Mouse (Mus musculus) heart, adult 2 months (tissue): ENCODE results near the gene Zkscan6. TPM values are rescaled to one million over a fixed set of nuclear protein-coding genes. Genes with fewer than 3 reads are reported as not detected.
A peak's percentile ranks its signal among the peaks of the same experiment; 100 is the strongest.

ENCODE experiments used
- DNase-seq, 2 experiments: peaks; one replicate each; pipeline ENCODE4 v3.0.0; 2021
- H3K27ac ChIP-seq: fragments of 200-600 bp; 2 replicates; pipeline ENCODE4 v1.8.1; 2022
- H3K27me3 ChIP-seq: fragments of 200-500 bp; 2 replicates; pipeline ENCODE4 v1.6.1; 2012; ENCODE audit warnings: mild to moderate bottlenecking, low read length, inconsistent platforms, mixed read lengths; ENCODE audit not compliant: control insufficient read depth, insufficient read depth
- H3K36me3 ChIP-seq: fragments of 200-500 bp; 2 replicates; pipeline ENCODE4 v1.6.1; 2012; ENCODE audit warnings: low read length, inconsistent platforms; ENCODE audit not compliant: control insufficient read depth, insufficient read depth
- H3K4me1 ChIP-seq: fragments of 200-500 bp; 2 replicates; pipeline ENCODE4 v1.6.1; 2011; ENCODE audit warnings: low read length; ENCODE audit not compliant: control insufficient read depth, insufficient read depth
- H3K4me3 ChIP-seq: fragments of 200-600 bp; 2 replicates; pipeline ENCODE4 v1.8.1; 2022
- H3K79me2 ChIP-seq: fragments of 200-500 bp; replicated peaks from 2 replicates; pipeline ENCODE4 v1.6.1; 2012; ENCODE audit warnings: mild to moderate bottlenecking, inconsistent platforms, low read length, moderate library complexity, mixed read lengths; ENCODE audit not compliant: control insufficient read depth, insufficient read depth
- H3K9ac ChIP-seq: fragments of 200-500 bp; 2 replicates; pipeline ENCODE4 v1.6.1; 2012; ENCODE audit warnings: low read depth, mild to moderate bottlenecking, control low read depth, inconsistent platforms, low read length, mixed read lengths
- CTCF ChIP-seq: fragments of 200-600 bp; IDR thresholded peaks from 2 replicates; pipeline ENCODE4 v1.8.1; 2022; ENCODE audit warnings: antibody characterized with exemption, mild to moderate bottlenecking, moderate library complexity
- EP300 ChIP-seq: fragments of 200-500 bp; IDR thresholded peaks from 2 replicates; pipeline ENCODE4 v1.6.1; 2011; ENCODE audit warnings: low read depth, low read length, control low read depth; ENCODE audit not compliant: insufficient read depth
- POLR2A ChIP-seq: fragments of 200-500 bp; IDR thresholded peaks from 2 replicates; pipeline ENCODE4 v1.6.1; 2011; ENCODE audit warnings: mild to moderate bottlenecking, low read depth, low read length, control low read depth; ENCODE audit not compliant: insufficient read depth
- WGBS: fragments of 180-500 bp; shearing (Covaris S2); methylation state at CpG from one replicate; pipeline ENCODE4 v1.1.7; 2018; 5-methylcytosine and 5-hydroxymethylcytosine counted together
- intact Hi-C: fragments of 180-260 bp; cut with DNase I; formaldehyde crosslinking; loops from one replicate; pipeline ENCODE4 v1.15.1; 2025
- polyA plus RNA-seq: library from polyadenylated mRNA; depleted of rRNA; stranded (reverse); fragments of >200 nt; gene quantifications from 2 replicates; pipeline ENCODE4 v1.2.3, GENCODE M21; 2012
- total RNA-seq, 2 experiments: library from RNA; stranded (reverse); gene quantifications; 2 replicates each; pipeline ENCODE4 v1.2.3; 2021

Gene Zkscan6
- total and polyA plus RNA-seq, 3 experiments, result 2.1 to 4.4 (median 4.2) TPM

GRCm38 (mm10) chr11:65816237-65816636, 9.3 kb downstream of the Zkscan6 start:
- 69% methylated on average over 6 of the region's 6 CpGs for WGBS

GRCm38 (mm10) chr11:65818193-65818592, 11.2 kb downstream of the Zkscan6 start:
- Histone ChIP-seq H3K36me3 (no peaks in the 10 kb centered on the region; the same call in 1 of the 2 replicates), H3K4me1 (no peaks in the 10 kb centered on the region), H3K4me3 (no peak overlapping the region), H3K27me3 (no peaks in the 10 kb centered on the region), H3K79me2 (no peaks in the 10 kb centered on the region), H3K27ac (no peak overlapping the region), H3K9ac (no peak overlapping the region)
- TF ChIP-seq CTCF (no peak), POLR2A (no peak), EP300 (no peak)
- WGBS, result 51% methylated on average over 1 of the region's 1 CpGs
- intact Hi-C loops, result no loop called here
- DNase-seq, result no peak

More at GRCm38 (mm10) chr11:65816237-65816636, 9.3 kb downstream of the Zkscan6 start:
- H3K4me3 ChIP-seq, result no peak overlapping the region
- DNase-seq, result no peak
- TF ChIP-seq CTCF (no peak), POLR2A (no peak)
- no peak overlapping the region for H3K9ac ChIP-seq
- no peak overlapping the region for H3K27ac ChIP-seq
- no peaks in the 10 kb centered on the region for H3K79me2 ChIP-seq
- no peaks in the 10 kb centered on the region for H3K27me3 ChIP-seq
- intact Hi-C loops, result no loop called here
- no peaks in the 10 kb centered on the region for H3K4me1 ChIP-seq
- no peaks in the 10 kb centered on the region; the same call in 1 of the 2 replicates for H3K36me3 ChIP-seq

GRCm38 (mm10) chr11:65820280-65820679, 13.3 kb downstream of the Zkscan6 start:
- TF ChIP-seq EP300 (no peak), CTCF (peak; percentile 31; the same call in 1 of the 2 replicates)
- no peaks in the 10 kb centered on the region; the same call in 1 of the 2 replicates for H3K36me3 ChIP-seq
- WGBS, result 83% methylated on average over 5 of the region's 5 CpGs

GRCm38 (mm10) chr11:65820877-65821276, 13.9 kb downstream of the Zkscan6 start:
- peak; percentile 44 to 65 for DNase-seq
- H3K27ac ChIP-seq, result no peak overlapping the region
- 20% methylated on average over 7 of the region's 7 CpGs for WGBS
- H3K27me3 ChIP-seq, result no peaks in the 10 kb centered on the region
- no peaks in the 10 kb centered on the region for H3K4me1 ChIP-seq
- H3K9ac ChIP-seq, result no peak overlapping the region
- no peaks in the 10 kb centered on the region for H3K36me3 ChIP-seq
- H3K79me2 ChIP-seq, result no peaks in the 10 kb centered on the region
- intact Hi-C loops, result loop anchor here (10.0 kb wide), 1 partner anchor 284 kb away; no protein-coding TSS in a partner anchor
- TF ChIP-seq CTCF (peak; percentile 83), EP300 (peak; percentile 59; the same call in 1 of the 2 replicates), POLR2A (no peak)
- H3K4me3 ChIP-seq, result no peak overlapping the region

More at GRCm38 (mm10) chr11:65820280-65820679, 13.3 kb downstream of the Zkscan6 start:
- intact Hi-C loops, result loop anchor here (10.0 kb wide), 1 partner anchor 285 kb away; no protein-coding TSS in a partner anchor
- Histone ChIP-seq H3K27me3 (no peaks in the 10 kb centered on the region), H3K27ac (no peak overlapping the region), H3K9ac (no peak overlapping the region), H3K4me1 (no peaks in the 10 kb centered on the region), H3K4me3 (no peak overlapping the region), H3K79me2 (no peaks in the 10 kb centered on the region)
- DNase-seq, result no peak

- Histone ChIP-seq H3K4me3 (no peak overlapping the region), H3K4me1 (no peaks in the 10 kb centered on the region), H3K27ac (no peak overlapping the region), H3K36me3 (no peaks in the 10 kb centered on the region), H3K79me2 (no peaks in the 10 kb centered on the region), H3K9ac (no peak overlapping the region), H3K27me3 (no peaks in the 10 kb centered on the region)
- intact Hi-C loops, result loop anchor here (10.0 kb wide), 1 partner anchor 280 kb away; no protein-coding TSS in a partner anchor
- TF ChIP-seq POLR2A (no peak), EP300 (no peak), CTCF (no peak)
- WGBS, result 88% methylated on average over 3 of the region's 3 CpGs
- no peak for DNase-seq
These were observed 17.6 kb downstream of the Zkscan6 start for GRCm38 (mm10) chr11:65824556-65824955.

- Histone ChIP-seq H3K36me3 (no peaks in the 10 kb centered on the region), H3K27ac (no peak overlapping the region), H3K4me1 (no peaks in the 10 kb centered on the region), H3K79me2 (no peaks in the 10 kb centered on the region), H3K27me3 (no peaks in the 10 kb centered on the region), H3K9ac (no peak overlapping the region), H3K4me3 (no peak overlapping the region)
- TF ChIP-seq EP300 (no peak), CTCF (no peak), POLR2A (no peak)
- intact Hi-C loops, result no loop called here
- 45% methylated on average over 8 of the region's 8 CpGs for WGBS
- peak in 1 of 2 experiments; percentile 7 for DNase-seq
These were observed 32.0 kb downstream of the Zkscan6 start for GRCm38 (mm10) chr11:65838999-65839398.
